ENCODE assay signal across 9 mouse cellular contexts in the genomic region with DNA sequence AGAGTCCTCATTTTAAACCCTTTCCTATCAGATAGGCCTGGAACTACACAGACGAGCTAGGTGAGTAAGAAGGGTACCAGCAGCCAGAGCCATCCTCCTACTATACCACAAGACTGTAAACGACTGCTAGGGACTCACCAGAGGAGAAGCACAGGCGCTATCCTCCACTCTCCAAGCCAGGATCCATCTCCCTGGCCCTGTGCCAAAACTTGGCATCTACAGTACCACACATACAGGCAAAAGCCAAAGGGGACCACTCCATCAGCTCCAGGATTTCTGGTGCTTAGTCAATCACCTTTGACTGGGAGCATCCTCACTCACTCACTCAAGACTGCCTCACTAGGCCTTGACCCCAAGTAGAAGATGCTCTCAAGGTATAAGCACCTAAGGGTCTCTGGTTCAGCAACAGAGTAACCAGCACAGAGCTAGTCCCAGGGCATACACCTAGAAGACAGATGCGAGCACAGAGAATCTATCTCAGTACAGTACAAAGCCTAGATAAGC. TPM values are rescaled to one million over a fixed set of nuclear protein-coding genes. Genes with fewer than 3 reads are reported as not detected.
DNase-seq lines count a peak whose midpoint lies in the region; ATAC-seq and TF ChIP-seq lines count a peak whose summit lies in the region.
"Had no signal": no experiment of that assay in that cellular context is flagged by ENCODE, and none has a peak within 500 bp of the region (broad histone marks: within the 10 kb centered on the region; RNA-seq: fewer than 3 reads in every experiment).

No protein-coding gene starts in this region.

- TF ChIP-seq POLR2A in CH12.LX (IDR thresholded peaks at IDR 0.05; ENCODE audit: low read depth, low read length) = no peak

- H3K36me3 ChIP-seq in CH12.LX (replicated peaks in 1 of 2; ENCODE audit: control insufficient read depth in 1 of 2, insufficient read depth in 1 of 2, low read length in 1 of 2) = peaks cover 21 to 57% of the 10 kb centered on the region in 2 experiments
- peaks cover 13% of the 10 kb centered on the region; the same call in 1 of the 2 replicates for H3K36me3 ChIP-seq in embryonic facial prominence, embryonic 14.5 days (ENCODE audit: control insufficient read depth, insufficient read depth, low read length)
- peaks cover 19% of the 10 kb centered on the region for H3K36me3 ChIP-seq in limb, embryonic 15.5 days

- no peak for TF ChIP-seq EP300 in CH12.LX (IDR thresholded peaks at IDR 0.05; ENCODE audit: low read length)

- in situ Hi-C loops in CH12.LX (cut with MboI; ENCODE audit: low pct_ligation_motif_present, low pct_unique_long_range_greater_than_20kb, low sequenced_read_pairs) = loop anchor here (5.0 kb wide), 1 partner anchor 63 kb away; a partner anchor contains a TSS

- H3K9me3 ChIP-seq in CH12.LX (replicated peaks; ENCODE audit: low read length) = no peaks in the 10 kb centered on the region
- H3K9me3 ChIP-seq in embryonic facial prominence, embryonic 14.5 days (ENCODE audit: control insufficient read depth, low read length) = no peaks in the 10 kb centered on the region
- H3K9me3 ChIP-seq in limb, embryonic 15.5 days = no peaks in the 10 kb centered on the region

- peaks cover 50% of the 10 kb centered on the region for H3K79me2 ChIP-seq in CH12.LX (replicated peaks; ENCODE audit: control insufficient read depth, extremely low read depth, insufficient read depth, poor library complexity, severe bottlenecking)

- H3K9ac ChIP-seq in CH12.LX (ENCODE audit: insufficient read depth, low read depth) = peak overlapping the region; percentile 53
- H3K9ac ChIP-seq in embryonic facial prominence, embryonic 14.5 days (ENCODE audit: low read depth, low read length) = 0 out of 2 replicates have a peak overlapping the region, but pooled peaks have one; percentile 76
- H3K9ac ChIP-seq in limb, embryonic 15.5 days = 0 out of 2 replicates have a peak overlapping the region, but pooled peaks have one; percentile 60

- DNase-seq in gastrocnemius, postnatal 10 days = peak; percentile 40
- no peak for DNase-seq in gastrocnemius, postnatal 4 days (ENCODE audit: low spot score in 2 of 2)
- DNase-seq in CH12.LX (ENCODE audit: extremely low read depth) = no peak
- DNase-seq in embryonic facial prominence, embryonic 14.5 days (ENCODE audit: low spot score) = no peak
- DNase-seq in B cell, adult 2 months = no peak
- no peak for DNase-seq in spleen, postnatal 36 days (ENCODE audit: low spot score in 2 of 2)
- no peak for DNase-seq in Muller cell, postnatal 12 days (ENCODE audit: inconsistent ontology term)

- TF ChIP-seq CTCF in CH12.LX (conservative IDR thresholded peaks at IDR 0.05 in 1 of 2, IDR thresholded peaks at IDR 0.05 in 1 of 2; ENCODE audit: low read depth in 2 of 2, low read length in 2 of 2) = no peak

- no peaks in the 10 kb centered on the region for H3K27me3 ChIP-seq in CH12.LX (replicated peaks)
- no peaks in the 10 kb centered on the region for H3K27me3 ChIP-seq in embryonic facial prominence, embryonic 14.5 days (replicated peaks; ENCODE audit: control insufficient read depth, insufficient read depth, low read length)
- H3K27me3 ChIP-seq in limb, embryonic 15.5 days = no peaks in the 10 kb centered on the region

- peak overlapping the region; percentile 79 for H3K4me2 ChIP-seq in CH12.LX (ENCODE audit: insufficient read depth, low read depth, poor library complexity, severe bottlenecking)
- peak overlapping the region; percentile 100; the same call in 1 of the 2 replicates for H3K4me2 ChIP-seq in embryonic facial prominence, embryonic 14.5 days (ENCODE audit: low read depth, low read length)
- peak overlapping the region; percentile 99 for H3K4me2 ChIP-seq in limb, embryonic 15.5 days

- ATAC-seq in embryonic facial prominence, embryonic 14.5 days (ENCODE audit: low read depth) = no peak
- no peak for ATAC-seq in limb, embryonic 15.5 days (ENCODE audit: insufficient number of reproducible peaks, low FRiP score, low TSS enrichment, low read depth)

- H3K27ac ChIP-seq in CH12.LX (ENCODE audit: insufficient read depth, low read depth) = 0 out of 2 replicates have a peak overlapping the region, but pooled peaks have one; percentile 4
- H3K27ac ChIP-seq in embryonic facial prominence, embryonic 14.5 days (replicated peaks; ENCODE audit: low read depth, low read length) = no peak overlapping the region
- H3K27ac ChIP-seq in limb, embryonic 15.5 days = no peak overlapping the region

- no peak for TF ChIP-seq RAD21 in CH12.LX (IDR thresholded peaks at IDR 0.05; ENCODE audit: low read depth, low read length)

- peak overlapping the region in 2 of 3 experiments; percentile 4 to 91 for H3K4me3 ChIP-seq in CH12.LX (replicated peaks in 1 of 3; ENCODE audit: low read depth in 2 of 3, low read length in 2 of 3, poor library complexity in 1 of 3)
- no peak overlapping the region for H3K4me3 ChIP-seq in embryonic facial prominence, embryonic 14.5 days (ENCODE audit: low read depth, low read length)
- peak overlapping the region; percentile 68; the same call in 1 of the 2 replicates for H3K4me3 ChIP-seq in limb, embryonic 15.5 days

- dilution Hi-C loops in CH12.LX (cut with MboI; ENCODE audit: extremely low pct_ligation_motif_present, extremely low pct_unique_long_range_greater_than_20kb, low sequenced_read_pairs) = no loop called here

- peaks cover 27 to 52% of the 10 kb centered on the region in 2 experiments for H3K4me1 ChIP-seq in CH12.LX (ENCODE audit: control insufficient read depth in 1 of 2, insufficient read depth in 2 of 2)
- peaks cover 41% of the 10 kb centered on the region for H3K4me1 ChIP-seq in embryonic facial prominence, embryonic 14.5 days (ENCODE audit: control insufficient read depth, insufficient read depth, low read length)
- peaks cover 62% of the 10 kb centered on the region for H3K4me1 ChIP-seq in limb, embryonic 15.5 days

- whole genome bisulfite sequencing in embryonic facial prominence, embryonic 14.5 days = 82% methylated on average over 4 of the region's 4 CpGs
- WGBS in limb, embryonic 15.5 days = 76% methylated on average over 4 of the region's 4 CpGs

TF ChIP-seq in CH12.LX, 34 proteins besides CTCF, POLR2A, EP300 and RAD21:
- no peak for TF ChIP-seq CHD2 (IDR thresholded peaks at IDR 0.05; ENCODE audit: low read length)
- no peak for TF ChIP-seq BHLHE40 (IDR thresholded peaks at IDR 0.05; ENCODE audit: low read depth, low read length)
- TF ChIP-seq JUN (IDR thresholded peaks at IDR 0.05; ENCODE audit: insufficient read depth, low read depth, low read length) = no peak
- no peak for TF ChIP-seq ZMIZ1 (IDR thresholded peaks at IDR 0.05; ENCODE audit: low read depth, low read length)
- no peak for TF ChIP-seq ZNF384 (IDR thresholded peaks at IDR 0.05; ENCODE audit: low read depth, low read length)
- TF ChIP-seq IRF4 (IDR thresholded peaks at IDR 0.05; ENCODE audit: low read depth, low read length) = no peak
- TF ChIP-seq UBTF (IDR thresholded peaks at IDR 0.05; ENCODE audit: low read depth, low read length) = no peak
- no peak for TF ChIP-seq MYC (IDR thresholded peaks at IDR 0.05; ENCODE audit: low read depth, low read length)
- no peak for TF ChIP-seq NELFE (IDR thresholded peaks at IDR 0.05; ENCODE audit: low read depth, low read length)
- TF ChIP-seq MAX (IDR thresholded peaks at IDR 0.05; ENCODE audit: low read length) = no peak
- no peak for TF ChIP-seq MAZ (IDR thresholded peaks at IDR 0.05; ENCODE audit: low read depth, low read length)
- no peak for TF ChIP-seq RCOR1 (conservative IDR thresholded peaks at IDR 0.05; ENCODE audit: low read depth, low read length)
- no peak for TF ChIP-seq SIN3A (IDR thresholded peaks at IDR 0.05; ENCODE audit: low read length)
- TF ChIP-seq MEF2A (IDR thresholded peaks at IDR 0.05; ENCODE audit: borderline replicate concordance, low read depth, low read length) = no peak

RNA-seq across cellular contexts. Expression of a gene that starts 2.5 kb away (rescaled TPM):
- total RNA-seq in gastrocnemius, postnatal 10 days (2021) = 10 to 100 TPM in 1 of 2 experiments, 1 to 10 TPM in 1; 9.5 to 15.0 TPM
- total RNA-seq in gastrocnemius, postnatal 4 days (2021) = 10 to 100 TPM; 20.2 to 22.2 TPM
- 55.8 and 60.5 TPM in 2 replicates for total RNA-seq in CH12.LX (2012; rRNA removed)
- total RNA-seq in CH12.LX (2014; rRNA removed) = 28.3 and 28.6 TPM in 2 replicates
- 82.5 and 85.9 TPM in 2 replicates for polyA plus RNA-seq in CH12.LX (2012; ENCODE audit: insufficient read length, low read depth)
- 31.6 and 33.8 TPM in 2 replicates for polyA plus RNA-seq in embryonic facial prominence, embryonic 14.5 days (2014; fragmentation: Nextera tagmentation; extraction: Ambion mirVana)
- polyA plus RNA-seq in limb, embryonic 15.5 days (2015; fragmentation: Nextera tagmentation; extraction: Ambion mirVana) = 50.1 and 51.4 TPM in 2 replicates

RNA-seq across cellular contexts. Expression of a gene that starts 8.6 kb away (rescaled TPM):
- total RNA-seq in gastrocnemius, postnatal 10 days (2021) = under 1 TPM in 1 of 2 experiments, not detected in 1; 0.54 TPM
- total RNA-seq in gastrocnemius, postnatal 4 days (2021) = under 1 TPM; 0.31 to 0.49 TPM
- total RNA-seq in CH12.LX (2012; rRNA removed) (15.5 and 17.5 TPM in 2 replicates), CH12.LX (2014; rRNA removed) (10.1 and 11.2 TPM in 2 replicates)
- 13.3 and 14.8 TPM in 2 replicates for polyA plus RNA-seq in CH12.LX (2012; ENCODE audit: insufficient read length, low read depth)
- 0.35 and 0.53 TPM in 2 replicates for polyA plus RNA-seq in embryonic facial prominence, embryonic 14.5 days (2014; fragmentation: Nextera tagmentation; extraction: Ambion mirVana)
- 0.67 and 0.96 TPM in 2 replicates for polyA plus RNA-seq in limb, embryonic 15.5 days (2015; fragmentation: Nextera tagmentation; extraction: Ambion mirVana)
- total RNA-seq: neutrophil, adult 5-6 weeks had no signal

RNA-seq across cellular contexts. Expression of a gene that starts 39.3 kb away (rescaled TPM):
- 10 to 100 TPM in 1 of 2 experiments, 1 to 10 TPM in 1; 9.8 to 10.4 TPM for total RNA-seq in gastrocnemius, postnatal 10 days (2021)
- 1 to 10 TPM; 7.9 to 9.8 TPM for total RNA-seq in gastrocnemius, postnatal 4 days (2021)
- total RNA-seq in CH12.LX (2012; rRNA removed) = 4.5 and 7.0 TPM in 2 replicates
- 2.0 and 2.9 TPM in 2 replicates for total RNA-seq in CH12.LX (2014; rRNA removed)
- polyA plus RNA-seq in CH12.LX (2012; ENCODE audit: insufficient read length, low read depth) = 19.1 and 22.1 TPM in 2 replicates
- 14.1 and 14.2 TPM in 2 replicates for polyA plus RNA-seq in embryonic facial prominence, embryonic 14.5 days (2014; fragmentation: Nextera tagmentation; extraction: Ambion mirVana)
- polyA plus RNA-seq in limb, embryonic 15.5 days (2015; fragmentation: Nextera tagmentation; extraction: Ambion mirVana) = 14.0 and 14.2 TPM in 2 replicates

Comparison
In these comparisons a context has a peak if more than half of its experiments do, and no peak if none do; other contexts are left out.
1. RNA of a gene that starts 8.6 kb away (total RNA-seq): 10.1 to 17.5 TPM in CH12.LX; 0.54 TPM in gastrocnemius, postnatal 10 days and 0.31 to 0.49 TPM in gastrocnemius, postnatal 4 days; every median in the first group is over 4 times any median in the second.
2. Peak in every context shown above with its lines, with median percentiles within 50 percentile points of each other: H3K4me2 ChIP-seq and H3K9ac ChIP-seq.